Mouse (Mus musculus) liver, embryonic 13.5 days (tissue): ENCODE results near the gene Ecel1. TPM values are rescaled to one million over a fixed set of nuclear protein-coding genes. Genes with fewer than 3 reads are reported as not detected.

Experiments
- ATAC-seq: fragments of 200-750 bp; cut with Nextera tagmentation; 2 replicates; pipeline ENCODE4 v1.8.0; 2017; ENCODE audit warnings: low read depth, mild to moderate bottlenecking, moderate number of reproducible peaks, moderate library complexity
- DNase-seq: peaks from one replicate; pipeline ENCODE4 v3.0.0; 2022
- H3K27ac ChIP-seq: fragments of 300-500 bp; sonication (generic); 2 replicates; pipeline ENCODE4 v1.5.1; 2015; ENCODE audit warnings: moderate library complexity, mild to moderate bottlenecking, inconsistent platforms
- H3K27me3 ChIP-seq: fragments of 300-500 bp; sonication (generic); 2 replicates; pipeline ENCODE4 v1.6.1; 2015; ENCODE audit warnings: mild to moderate bottlenecking, inconsistent platforms
- H3K36me3 ChIP-seq: fragments of 300-500 bp; sonication (generic); 2 replicates; pipeline ENCODE4 v1.6.1; 2015; ENCODE audit warnings: mild to moderate bottlenecking, inconsistent platforms
- H3K4me1 ChIP-seq: fragments of 300-500 bp; sonication (generic); replicated peaks from 2 replicates; pipeline ENCODE4 v1.6.1; 2015; ENCODE audit warnings: inconsistent platforms
- H3K4me2 ChIP-seq: fragments of 300-500 bp; sonication (generic); 2 replicates; pipeline ENCODE4 v1.6.1; 2015; ENCODE audit warnings: inconsistent platforms, mild to moderate bottlenecking, moderate library complexity
- H3K4me3 ChIP-seq: fragments of 300-500 bp; sonication (generic); replicated peaks from 2 replicates; pipeline ENCODE4 v1.5.1; 2015; ENCODE audit warnings: mild to moderate bottlenecking, inconsistent platforms
- H3K9ac ChIP-seq: fragments of 300-500 bp; sonication (generic); 2 replicates; pipeline ENCODE4 v1.6.1; 2015; ENCODE audit warnings: mild to moderate bottlenecking, inconsistent platforms
- H3K9me3 ChIP-seq: fragments of 300-500 bp; sonication (generic); replicated peaks from 2 replicates; pipeline ENCODE4 v1.6.1; 2016; ENCODE audit warnings: inconsistent platforms
- WGBS: fragments of 180-500 bp; shearing (Covaris S2); methylation state at CpG from one replicate; pipeline ENCODE4 v1.1.7; 2015; ENCODE audit not compliant: insufficient replicate concordance; 5-methylcytosine and 5-hydroxymethylcytosine counted together
- polyA plus RNA-seq: library from polyadenylated mRNA; unstranded; fragments of >200 nt; fragmentation: Nextera tagmentation; extraction: Ambion mirVana; gene quantifications from 2 replicates; pipeline ENCODE4 v1.2.1, GENCODE M21; 2015

Ecel1 gene
- polyA plus RNA-seq, 1 experiment from 2014 or later, result not detected

DNA sequence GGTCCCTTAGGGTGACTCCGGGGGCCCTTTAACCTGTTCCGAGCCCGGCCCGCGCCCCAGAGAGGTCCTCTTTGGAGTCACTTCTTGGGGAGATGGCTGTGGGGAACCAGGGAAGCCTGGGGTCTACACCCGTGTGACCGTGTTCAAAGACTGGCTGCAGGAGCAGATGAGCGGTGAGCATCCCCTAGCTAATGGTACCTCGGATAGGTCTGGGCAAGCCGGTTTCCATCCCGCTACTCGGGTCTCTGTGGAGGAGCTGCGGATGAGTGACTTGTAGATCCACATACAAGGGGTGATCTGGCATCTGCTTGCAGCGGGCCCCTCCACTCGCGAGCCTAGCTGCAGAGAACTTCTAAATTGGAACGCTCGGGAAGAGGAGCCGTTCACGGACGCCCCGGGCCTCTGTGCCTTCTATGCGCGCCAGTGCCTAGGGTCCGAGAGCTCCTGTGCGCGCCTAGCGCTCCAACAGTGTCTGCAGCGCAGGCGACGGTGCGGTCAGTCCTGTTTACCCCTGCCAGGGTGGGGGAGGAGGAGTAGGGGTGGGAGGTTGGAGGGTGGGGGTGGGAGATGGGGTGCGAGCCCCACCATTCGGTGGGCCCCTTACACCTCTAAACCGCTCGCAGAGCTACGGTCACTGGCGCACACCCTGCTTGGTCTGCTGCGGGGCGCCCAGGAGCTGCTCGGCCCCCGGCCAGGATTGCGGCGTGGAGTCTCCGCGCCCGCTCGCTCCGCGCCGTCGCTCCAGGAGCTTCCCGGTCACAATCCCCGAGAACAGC is 30.1 kb upstream of the Ecel1 start:
- Histone ChIP-seq H3K9ac (no peak overlapping the region), H3K27me3 (peaks cover 89% of the 10 kb centered on the region), H3K9me3 (no peaks in the 10 kb centered on the region), H3K4me1 (peaks cover 5% of the 10 kb centered on the region), H3K36me3 (no peaks in the 10 kb centered on the region), H3K27ac (no peak overlapping the region), H3K4me2 (peak overlapping the region; percentile 68), H3K4me3 (peak overlapping the region; percentile 45)
- ATAC-seq (no peak), DNase-seq (no peak)
- WGBS, result 3% methylated on average over 54 of the region's 54 CpGs

DNA sequence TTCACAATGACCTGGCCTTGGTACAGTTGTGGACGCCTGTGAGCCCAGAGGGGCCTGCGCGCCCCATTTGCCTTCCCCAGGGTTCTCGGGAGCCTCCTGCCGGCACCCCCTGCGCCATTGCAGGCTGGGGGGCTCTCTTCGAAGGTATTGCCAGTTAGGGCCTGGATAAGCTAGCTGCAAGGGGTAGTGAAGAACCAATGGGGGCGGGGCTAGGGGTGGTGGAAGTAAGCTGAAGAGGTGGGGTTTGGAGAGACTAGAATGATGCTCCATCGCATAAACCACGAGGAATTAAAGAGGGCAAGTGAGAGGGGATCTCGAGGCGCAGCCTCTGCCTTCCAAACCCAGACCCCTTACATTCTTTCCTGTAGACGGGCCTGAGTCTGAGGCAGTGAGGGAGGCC is 29.2 kb upstream of the Ecel1 start:
- no peak for DNase-seq
- Histone ChIP-seq H3K4me1 (peaks cover 5% of the 10 kb centered on the region), H3K4me2 (no peak overlapping the region), H3K4me3 (no peak overlapping the region), H3K27ac (no peak overlapping the region), H3K9ac (no peak overlapping the region), H3K9me3 (no peaks in the 10 kb centered on the region), H3K36me3 (no peaks in the 10 kb centered on the region), H3K27me3 (peaks cover 85% of the 10 kb centered on the region)
- WGBS, result 19% methylated on average over 13 of the region's 13 CpGs
- no peak for ATAC-seq

DNA sequence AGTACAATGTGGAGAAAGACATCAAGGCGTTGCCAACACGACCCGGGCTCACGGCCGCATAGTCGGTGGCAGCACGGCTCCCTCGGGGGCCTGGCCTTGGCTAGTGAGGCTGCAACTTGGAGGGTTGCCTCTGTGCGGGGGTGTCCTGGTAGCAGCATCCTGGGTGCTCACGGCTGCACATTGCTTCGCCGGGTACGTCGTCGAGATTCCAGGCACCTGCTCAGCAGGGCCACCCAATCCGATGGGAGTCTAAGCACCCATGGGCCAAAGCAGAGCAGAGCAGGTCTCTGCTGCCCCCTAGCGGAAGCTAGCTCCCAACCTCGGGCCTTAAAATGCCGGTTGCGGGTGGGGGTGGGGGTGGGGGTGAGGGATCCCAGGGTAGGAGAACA is 28.4 kb upstream of the Ecel1 start:
- DNase-seq (peak; percentile 17), ATAC-seq (no peak)
- WGBS, result 15% methylated on average over 20 of the region's 20 CpGs
- Histone ChIP-seq H3K9me3 (no peaks in the 10 kb centered on the region), H3K4me3 (no peak overlapping the region), H3K9ac (no peak overlapping the region), H3K27me3 (peaks cover 84% of the 10 kb centered on the region), H3K4me2 (0 out of 2 replicates have a peak overlapping the region, but pooled peaks have one; percentile 14), H3K27ac (no peak overlapping the region), H3K4me1 (peaks cover 5% of the 10 kb centered on the region), H3K36me3 (no peaks in the 10 kb centered on the region)

DNA sequence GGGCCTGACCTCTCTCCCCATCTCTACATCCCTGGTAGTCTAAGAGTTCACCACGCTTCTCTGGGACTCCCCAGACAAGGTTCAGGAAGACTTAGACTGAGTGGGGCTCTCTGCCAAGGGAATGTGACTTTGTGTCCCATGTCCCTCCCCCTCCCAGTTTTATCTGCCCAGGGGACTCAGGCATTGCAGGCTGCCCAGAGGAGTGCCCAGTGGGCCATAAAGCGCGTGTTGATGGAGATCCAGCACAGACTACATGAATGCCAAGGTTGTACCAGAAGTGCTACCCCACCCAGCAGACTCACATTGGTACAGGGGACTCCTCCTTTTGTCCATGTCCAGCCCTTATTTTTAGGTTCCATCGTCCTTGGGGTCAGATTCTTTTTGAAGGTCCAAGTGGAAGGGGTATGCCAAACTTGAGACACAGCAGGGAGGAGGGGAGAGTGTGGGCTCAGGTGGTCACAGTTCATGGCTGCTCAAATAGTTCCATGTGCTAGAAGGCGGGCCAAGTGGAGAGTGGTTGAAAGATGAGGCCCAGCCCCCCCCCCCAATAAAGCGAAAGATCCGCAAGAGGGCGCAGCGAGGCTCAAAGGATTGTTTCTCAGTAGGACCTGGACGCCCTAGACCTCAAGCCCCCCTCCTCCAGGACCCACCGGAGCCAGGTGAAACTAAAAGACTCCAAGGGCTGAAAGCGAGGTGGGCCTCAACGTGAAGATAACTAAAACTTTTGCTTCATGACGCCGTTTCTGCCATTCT is 27.9 kb upstream of the Ecel1 start:
- Histone ChIP-seq H3K9ac (no peak overlapping the region), H3K4me2 (0 out of 2 replicates have a peak overlapping the region, but pooled peaks have one; percentile 14), H3K4me3 (no peak overlapping the region), H3K27ac (no peak overlapping the region), H3K4me1 (peaks cover 5% of the 10 kb centered on the region), H3K27me3 (peaks cover 84% of the 10 kb centered on the region), H3K36me3 (no peaks in the 10 kb centered on the region), H3K9me3 (no peaks in the 10 kb centered on the region)
- 27% methylated on average over 15 of the region's 15 CpGs for WGBS
- ATAC-seq, result no peak
- no peak for DNase-seq

DNA sequence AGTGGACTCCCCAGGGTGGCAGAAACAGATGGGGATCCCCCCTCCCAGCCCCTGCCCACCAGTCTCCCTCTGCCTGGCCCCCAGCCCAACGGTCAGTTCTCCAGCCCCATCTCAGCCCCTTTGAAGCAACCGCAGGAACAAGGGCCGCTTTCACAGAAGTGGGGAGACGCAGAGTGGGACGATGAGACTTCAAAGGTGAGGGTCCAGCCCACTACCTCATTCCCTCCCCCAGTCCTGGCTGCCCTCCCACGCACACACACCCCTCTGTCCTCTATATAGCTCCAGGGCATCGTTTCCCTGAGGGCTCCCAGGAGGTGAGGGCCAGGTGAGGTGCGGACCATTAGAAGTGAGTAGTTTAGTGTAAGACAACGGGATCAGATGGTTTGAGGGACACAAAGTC is 26.7 kb upstream of the Ecel1 start, which contains the start of gene Prss56:
Gene Prss56 (plus strand): TSS at position 301 of the 400 bp plus-strand sequence.
- Histone ChIP-seq H3K9me3 (no peaks in the 10 kb centered on the region), H3K9ac (no peak within 1 kb of the TSS), H3K4me2 (no peak within 1 kb of the TSS), H3K4me3 (no peak within 1 kb of the TSS), H3K36me3 (no peaks in the 10 kb centered on the region), H3K27ac (no peak within 1 kb of the TSS), H3K27me3 (peaks cover 75% of the 10 kb centered on the region), H3K4me1 (peaks cover 5% of the 10 kb centered on the region)
- whole genome bisulfite sequencing, result 49% methylated on average over 9 of the region's 9 CpGs
- no peak for DNase-seq
- ATAC-seq, result no peak

DNA sequence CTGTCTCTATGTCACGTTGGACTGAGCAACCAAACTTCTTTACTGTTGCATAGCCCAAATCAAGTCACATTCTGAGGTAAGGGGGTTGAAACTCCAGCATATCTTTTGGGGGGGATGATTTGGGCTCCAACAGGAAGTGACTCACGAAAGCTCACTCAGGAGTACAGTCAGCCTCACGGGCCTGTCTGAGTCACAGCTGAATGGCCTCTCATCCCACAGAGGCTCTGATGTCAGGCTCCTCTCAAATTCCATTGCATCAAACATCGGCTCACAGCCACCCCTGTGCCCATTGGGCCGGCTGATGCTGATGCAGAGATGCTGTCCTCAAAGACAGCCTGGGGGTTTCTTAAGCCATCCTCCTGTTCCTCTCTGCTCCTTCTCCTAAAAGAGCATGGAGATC is 24.6 kb upstream of the Ecel1 start:
- Histone ChIP-seq H3K27me3 (peaks cover 57% of the 10 kb centered on the region), H3K27ac (no peak overlapping the region), H3K4me2 (no peak overlapping the region), H3K36me3 (no peaks in the 10 kb centered on the region), H3K4me1 (no peaks in the 10 kb centered on the region; the same call in 1 of the 2 replicates), H3K9ac (no peak overlapping the region), H3K4me3 (no peak overlapping the region), H3K9me3 (no peaks in the 10 kb centered on the region)
- ATAC-seq (no peak), DNase-seq (no peak)
- WGBS, result 21% methylated on average over 5 of the region's 5 CpGs

DNA sequence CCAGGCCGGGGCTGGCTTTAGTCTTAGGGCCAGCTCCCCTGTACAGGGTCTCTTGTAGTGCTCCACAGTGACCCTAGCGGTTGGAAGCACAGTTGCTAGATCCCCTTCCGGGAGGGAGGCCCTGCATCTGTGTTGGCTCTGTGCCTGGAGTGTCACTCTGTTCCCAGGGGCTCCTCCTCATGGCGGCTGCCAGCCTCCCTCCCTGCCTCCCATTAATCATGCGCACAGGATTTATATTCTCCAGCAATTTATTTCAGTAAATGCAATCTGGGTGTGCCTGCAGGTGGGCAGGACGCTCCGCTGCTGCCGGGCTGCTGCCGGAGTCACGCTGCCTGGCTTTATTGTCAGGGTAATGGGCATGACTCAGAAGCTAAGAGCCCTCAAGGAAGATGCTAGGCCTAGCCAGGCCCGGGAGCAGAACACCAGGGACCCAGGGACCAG is 19.6 kb upstream of the Ecel1 start:
- DNase-seq (no peak), ATAC-seq (no peak)
- Histone ChIP-seq H3K27me3 (peaks cover 45% of the 10 kb centered on the region), H3K4me3 (no peak overlapping the region), H3K9me3 (no peaks in the 10 kb centered on the region), H3K4me2 (no peak overlapping the region), H3K36me3 (no peaks in the 10 kb centered on the region), H3K27ac (no peak overlapping the region), H3K9ac (no peak overlapping the region), H3K4me1 (peaks cover 8% of the 10 kb centered on the region; the same call in 1 of the 2 replicates)
- 38% methylated on average over 11 of the region's 11 CpGs for whole genome bisulfite sequencing

DNA sequence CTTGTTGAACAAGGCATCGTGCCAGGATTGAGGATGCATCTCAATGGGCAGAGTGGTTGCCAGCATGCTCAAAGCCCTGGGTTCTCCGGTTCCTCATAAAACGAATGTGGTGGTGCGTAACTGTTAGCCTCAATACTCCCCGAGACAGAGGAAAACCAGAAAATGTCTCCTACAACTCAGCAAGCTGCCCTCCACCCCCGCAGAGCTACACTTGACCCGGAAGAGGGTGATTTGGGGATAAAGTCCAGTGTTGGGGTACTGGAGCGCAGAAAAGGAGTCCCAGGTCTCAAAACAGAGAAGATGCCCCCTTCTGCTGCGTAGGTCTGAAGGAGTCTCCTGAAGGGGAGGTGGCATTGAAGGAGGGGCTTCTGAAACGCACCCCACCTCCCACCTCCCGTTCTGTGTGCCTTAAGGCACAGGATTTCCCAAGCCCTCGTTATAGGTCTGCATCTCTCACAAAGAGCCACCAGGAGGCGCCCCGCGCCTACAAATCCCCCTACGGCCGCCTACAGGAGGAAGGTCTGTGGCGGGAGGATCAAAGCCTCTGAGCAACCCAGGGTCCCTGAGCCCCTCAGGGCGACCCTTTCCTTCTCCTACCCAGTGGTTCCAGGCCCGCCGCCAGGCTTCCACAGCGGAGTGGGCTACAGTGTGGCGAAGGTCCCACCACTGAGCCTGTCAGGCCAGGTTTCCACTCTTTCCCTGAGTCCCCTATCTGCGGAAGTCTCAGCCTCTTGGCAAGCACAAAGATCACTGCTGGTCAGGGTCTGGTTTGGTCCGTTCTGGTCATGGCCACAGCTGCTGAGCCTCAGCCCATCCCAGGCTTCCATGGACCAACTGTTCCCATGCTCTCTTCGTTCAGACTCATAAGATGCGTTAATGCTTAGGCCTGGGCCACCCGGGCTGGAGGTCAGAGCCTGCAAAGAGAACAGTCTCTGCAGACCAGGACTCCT is 18.0 kb upstream of the Ecel1 start:
- WGBS, result 22% methylated on average over 28 of the region's 28 CpGs

DNA sequence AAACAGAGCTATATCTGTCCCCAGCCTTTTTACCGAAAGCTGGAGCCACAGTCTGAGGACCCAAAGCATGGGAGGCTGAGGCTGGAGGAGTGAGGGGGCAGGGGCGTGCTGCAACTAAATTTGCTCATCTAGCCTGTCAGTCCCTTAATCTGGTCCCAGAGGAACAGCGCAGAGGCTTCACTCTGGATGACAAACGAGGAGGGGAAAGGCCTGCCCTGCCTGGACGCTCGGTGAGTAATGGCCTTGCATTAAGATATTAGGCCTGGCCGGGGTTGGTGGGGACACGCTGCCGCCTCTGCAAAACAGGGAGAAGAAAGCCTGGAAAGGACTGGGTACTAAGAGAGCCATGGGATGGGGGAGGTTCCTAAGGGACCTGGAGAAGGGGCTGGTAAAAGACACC is 16.0 kb upstream of the Ecel1 start:
- no peaks in the 10 kb centered on the region for H3K36me3 ChIP-seq
- WGBS, result 45% methylated on average over 9 of the region's 9 CpGs
- H3K9ac ChIP-seq, result no peak overlapping the region
- peaks cover 68% of the 10 kb centered on the region for H3K27me3 ChIP-seq
- no peak overlapping the region for H3K4me3 ChIP-seq
- DNase-seq (no peak), ATAC-seq (no peak)
- no peak overlapping the region for H3K4me2 ChIP-seq
- no peak overlapping the region for H3K27ac ChIP-seq
- peaks cover 8% of the 10 kb centered on the region; the same call in 1 of the 2 replicates for H3K4me1 ChIP-seq
- no peaks in the 10 kb centered on the region for H3K9me3 ChIP-seq

More for the DNA sequence above, 18.0 kb upstream of the Ecel1 start:
- Histone ChIP-seq H3K9ac (no peak overlapping the region), H3K4me2 (peak overlapping the region; percentile 21; the same call in 1 of the 2 replicates), H3K4me3 (no peak overlapping the region), H3K27me3 (peaks cover 52% of the 10 kb centered on the region), H3K9me3 (no peaks in the 10 kb centered on the region), H3K4me1 (peaks cover 8% of the 10 kb centered on the region; the same call in 1 of the 2 replicates), H3K36me3 (no peaks in the 10 kb centered on the region), H3K27ac (no peak overlapping the region)
- ATAC-seq (peak; percentile 6; the same call in 1 of the 2 replicates), DNase-seq (peak; percentile 23)

DNA sequence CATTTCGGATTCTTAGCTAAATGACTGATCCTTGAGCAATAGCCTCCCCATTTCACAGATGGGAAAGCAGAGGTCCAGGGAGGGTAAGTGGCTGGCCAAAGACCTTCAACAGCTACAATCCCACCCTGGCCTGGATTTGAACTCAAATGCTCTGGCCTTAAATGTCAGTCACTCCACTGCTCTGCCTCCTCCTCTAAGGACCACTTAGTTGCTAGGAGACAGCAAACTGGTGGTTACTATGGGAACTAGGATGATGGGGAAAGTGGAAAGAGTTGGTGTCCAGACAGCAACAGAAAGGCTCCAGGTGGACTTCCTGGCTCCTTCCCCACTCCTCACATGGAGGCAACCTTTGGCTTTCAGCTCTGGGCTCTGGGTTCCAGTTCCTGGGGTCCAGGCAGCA is 15.0 kb upstream of the Ecel1 start:
- ATAC-seq, result no peak
- H3K27me3 ChIP-seq, result peaks cover 73% of the 10 kb centered on the region

More for the DNA sequence above, 15.0 kb upstream of the Ecel1 start:
- no peaks in the 10 kb centered on the region for H3K36me3 ChIP-seq
- peaks cover 8% of the 10 kb centered on the region; the same call in 1 of the 2 replicates for H3K4me1 ChIP-seq
- H3K4me3 ChIP-seq, result no peak overlapping the region
- no peak for DNase-seq
- no peak overlapping the region for H3K9ac ChIP-seq
- H3K9me3 ChIP-seq, result no peaks in the 10 kb centered on the region
- 39% methylated on average over 1 of the region's 1 CpGs for WGBS
- H3K27ac ChIP-seq, result no peak overlapping the region
- H3K4me2 ChIP-seq, result no peak overlapping the region
